Mouse (Mus musculus): ENCODE measurements around the gene Gm8298. TPM values are rescaled to one million over a fixed set of nuclear protein-coding genes. Genes with fewer than 3 reads are reported as not detected.

Gene Gm8298
- polyA plus RNA-seq, 2 experiments, result not detected

GRCm38 (mm10) chr3:59893276-59893675 is 32.4 kb downstream of the Gm8298 start:
- Histone ChIP-seq H3K27me3 (ENCODE audit: control insufficient read depth, insufficient read depth, low read length) (no peaks in the 10 kb centered on the region), H3K36me3 (ENCODE audit: control insufficient read depth, insufficient read depth, low read length) (no peaks in the 10 kb centered on the region), H3K9ac (ENCODE audit: low read depth, low read length, severe bottlenecking) (no peak overlapping the region), H3K4me2 (replicated peaks; ENCODE audit: low read depth, low read length, severe bottlenecking) (no peak overlapping the region), H3K4me1 (ENCODE audit: control insufficient read depth, insufficient read depth, low read length) (no peaks in the 10 kb centered on the region), H3K27ac (replicated peaks; ENCODE audit: low read depth, low read length) (no peak overlapping the region), H3K9me3 (ENCODE audit: control insufficient read depth, low read length) (no peaks in the 10 kb centered on the region), H3K4me3 (replicated peaks; ENCODE audit: low read length) (no peak overlapping the region)
- WGBS, result 84% methylated on average over 2 of the region's 2 CpGs
- DNase-seq (ENCODE audit: low spot score) (no peak), ATAC-seq (ENCODE audit: low FRiP score, low read depth) (no peak)
- TF ChIP-seq POLR2A (IDR thresholded peaks at IDR 0.05; ENCODE audit: borderline replicate concordance, extremely low read depth, insufficient read depth, insufficient read length), result no peak

GRCm38 (mm10) chr3:59924914-59925313 is 64.1 kb downstream of the Gm8298 start, which contains the start of gene C130079G13Rik:
Gene C130079G13Rik (plus strand): TSS chr3:59925214.
- no peak for TF ChIP-seq POLR2A (IDR thresholded peaks at IDR 0.05; ENCODE audit: borderline replicate concordance, extremely low read depth, insufficient read depth, insufficient read length)
- Histone ChIP-seq H3K27me3 (ENCODE audit: control insufficient read depth, insufficient read depth, low read length) (no peaks in the 10 kb centered on the region), H3K27ac (replicated peaks; ENCODE audit: low read depth, low read length) (no peak within 1 kb of the TSS), H3K4me3 (replicated peaks; ENCODE audit: low read length) (no peak within 1 kb of the TSS), H3K9me3 (ENCODE audit: control insufficient read depth, low read length) (no peaks in the 10 kb centered on the region), H3K4me2 (replicated peaks; ENCODE audit: low read depth, low read length, severe bottlenecking) (no peak within 1 kb of the TSS), H3K4me1 (ENCODE audit: control insufficient read depth, insufficient read depth, low read length) (no peaks in the 10 kb centered on the region), H3K36me3 (ENCODE audit: control insufficient read depth, insufficient read depth, low read length) (no peaks in the 10 kb centered on the region), H3K9ac (ENCODE audit: low read depth, low read length, severe bottlenecking) (no peak within 1 kb of the TSS)
- ATAC-seq (ENCODE audit: low FRiP score, low read depth), result no peak
- no peak for DNase-seq (ENCODE audit: low spot score)
- WGBS, result 88% methylated on average over 2 of the region's 2 CpGs

Other genes starting within 250 kb of the Gm8298 start
- gene Gm5538, start 131.3 kb upstream of the Gm8298 start, polyA plus RNA-seq (2012; rRNA removed), result not detected in 2 replicates
- gene Gm5538, start 131.3 kb upstream of the Gm8298 start, polyA plus RNA-seq (2014; fragmentation: Nextera tagmentation; extraction: Ambion mirVana), result not detected in 2 replicates
- gene C130079G13Rik, start 64.2 kb downstream of the Gm8298 start, polyA plus RNA-seq (2012; rRNA removed), result 0.36 and 0.60 TPM in 2 replicates
- gene C130079G13Rik, start 64.2 kb downstream of the Gm8298 start, polyA plus RNA-seq (2014; fragmentation: Nextera tagmentation; extraction: Ambion mirVana), result 0.90 and 0.98 TPM in 2 replicates
- gene Aadacl2, start 145.7 kb downstream of the Gm8298 start, polyA plus RNA-seq (2012; rRNA removed), result 1.8 and 2.6 TPM in 2 replicates
- 2.8 and 4.7 TPM in 2 replicates for gene Aadacl2, start 145.7 kb downstream of the Gm8298 start, polyA plus RNA-seq (2014; fragmentation: Nextera tagmentation; extraction: Ambion mirVana)
- gene Aadac, start 164.7 kb downstream of the Gm8298 start, polyA plus RNA-seq (2012; rRNA removed), result 0.24 and 0.47 TPM in 2 replicates
- gene Aadac, start 164.7 kb downstream of the Gm8298 start, polyA plus RNA-seq (2014; fragmentation: Nextera tagmentation; extraction: Ambion mirVana), result 0.41 TPM in 1 of 2 replicates, not detected in the other
- 1.2 TPM in 2 replicates for gene Sucnr1, start 220.8 kb downstream of the Gm8298 start, polyA plus RNA-seq (2012; rRNA removed)
- gene Sucnr1, start 220.8 kb downstream of the Gm8298 start, polyA plus RNA-seq (2014; fragmentation: Nextera tagmentation; extraction: Ambion mirVana), result 1.1 and 1.2 TPM in 2 replicates

All from limb, embryonic 14.5 days (tissue).